Mouse (Mus musculus) brain, embryonic 14.5 days (tissue): ENCODE results near the gene Dpep2nb.

Source experiments
- CTCF ChIP-seq: fragments of 200-500 bp; IDR thresholded peaks from 2 replicates; pipeline ENCODE4 v1.5.1; 2012; ENCODE audit warnings: inconsistent platforms, mild to moderate bottlenecking, moderate library complexity, borderline replicate concordance; ENCODE audit not compliant: insufficient read depth, insufficient read length; ENCODE audit errors: extremely low read depth
- POLR2A ChIP-seq: fragments of 200-500 bp; IDR thresholded peaks from 2 replicates; pipeline ENCODE4 v1.6.1; 2012; ENCODE audit warnings: mild to moderate bottlenecking, inconsistent platforms, borderline replicate concordance; ENCODE audit not compliant: poor library complexity, insufficient read depth, insufficient read length, severe bottlenecking; ENCODE audit errors: extremely low read depth

DNA sequence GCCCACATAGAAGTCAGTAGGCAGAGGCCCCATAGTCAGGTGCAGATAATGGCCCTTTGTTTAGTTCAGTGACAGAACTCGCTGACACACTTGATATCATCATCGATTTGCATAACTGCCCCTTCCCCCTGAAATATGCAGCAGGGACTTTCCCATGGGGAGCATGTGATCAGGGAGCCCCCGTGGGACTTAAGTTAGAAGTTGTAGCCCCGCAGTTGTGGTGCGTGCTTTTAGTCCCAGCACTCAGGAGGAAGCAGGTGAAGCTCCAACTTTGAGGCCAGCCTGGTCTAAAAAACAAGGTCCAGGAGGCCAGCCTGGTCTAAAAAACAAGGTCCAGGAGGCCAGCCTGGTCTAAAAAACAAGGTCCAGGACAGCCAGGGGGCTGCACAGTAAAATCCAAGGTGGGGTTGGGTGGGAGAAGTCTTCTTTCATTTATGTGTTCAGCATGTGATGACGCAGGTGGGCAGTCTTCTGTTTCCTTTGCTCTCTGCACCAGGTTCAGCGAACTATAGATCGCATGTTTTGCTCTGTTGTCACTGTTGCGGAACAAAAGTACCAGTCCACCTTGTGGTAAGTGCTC lies 46.8 kb upstream of the Dpep2nb start:
- TF ChIP-seq CTCF (no peak), POLR2A (no peak)
